Mouse (Mus musculus): ENCODE results near the gene Pkp4. TPM values are rescaled to one million over a fixed set of nuclear protein-coding genes. Genes with fewer than 3 reads are reported as not detected.
A peak's percentile ranks its signal among the peaks of the same experiment; 100 is the strongest.

Gene Pkp4
- total RNA-seq, 2 experiments from 2014 or later = 59.9 to 76.5 TPM

GRCm38 (mm10) chr2:59219997-59220789 lies 59.5 kb downstream of the Pkp4 start:
- DNase-seq = no peak

DNA sequence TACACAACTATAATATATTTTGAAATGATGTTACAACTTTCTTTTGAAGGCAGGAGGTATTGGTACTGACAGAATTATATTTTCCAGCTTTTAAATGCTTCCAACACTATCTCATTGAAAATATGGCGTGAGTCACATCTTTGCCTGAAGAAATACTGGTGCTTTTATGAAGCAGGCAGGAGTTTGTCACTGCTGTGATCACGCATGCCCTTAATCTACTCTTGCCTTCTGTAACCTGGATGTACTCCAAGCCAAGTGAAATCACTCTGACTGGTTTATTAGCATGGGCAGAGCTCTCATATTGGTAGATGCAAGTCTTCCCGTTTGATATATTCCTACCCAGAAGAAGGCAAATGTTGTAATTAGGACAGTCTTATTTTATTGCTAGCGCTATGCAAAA lies 65.7 kb downstream of the Pkp4 start:
- DNase-seq = no peak

DNA sequence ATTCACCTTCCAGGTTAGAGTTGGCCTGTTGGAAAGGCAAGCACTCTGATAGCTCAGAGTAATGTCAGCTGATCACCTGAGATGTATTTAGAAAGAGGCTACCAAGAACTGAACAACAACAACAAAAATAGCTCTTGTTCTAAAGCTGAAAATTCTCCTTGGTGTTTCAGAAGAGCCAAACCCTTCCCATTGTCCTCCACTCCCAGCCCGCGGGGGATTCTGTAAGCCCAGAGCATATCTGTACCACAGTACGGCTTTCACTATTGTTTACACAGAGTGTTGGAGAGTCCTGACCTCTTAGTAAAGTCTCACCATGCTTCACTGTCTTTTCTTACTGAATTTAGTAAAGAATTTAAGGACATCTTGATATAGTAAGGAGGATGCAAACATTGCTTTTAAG lies 66.4 kb downstream of the Pkp4 start:
- no peak for DNase-seq

- DNase-seq = no peak
Observed at GRCm38 (mm10) chr2:59227508-59228263, 67.0 kb downstream of the Pkp4 start.

DNA sequence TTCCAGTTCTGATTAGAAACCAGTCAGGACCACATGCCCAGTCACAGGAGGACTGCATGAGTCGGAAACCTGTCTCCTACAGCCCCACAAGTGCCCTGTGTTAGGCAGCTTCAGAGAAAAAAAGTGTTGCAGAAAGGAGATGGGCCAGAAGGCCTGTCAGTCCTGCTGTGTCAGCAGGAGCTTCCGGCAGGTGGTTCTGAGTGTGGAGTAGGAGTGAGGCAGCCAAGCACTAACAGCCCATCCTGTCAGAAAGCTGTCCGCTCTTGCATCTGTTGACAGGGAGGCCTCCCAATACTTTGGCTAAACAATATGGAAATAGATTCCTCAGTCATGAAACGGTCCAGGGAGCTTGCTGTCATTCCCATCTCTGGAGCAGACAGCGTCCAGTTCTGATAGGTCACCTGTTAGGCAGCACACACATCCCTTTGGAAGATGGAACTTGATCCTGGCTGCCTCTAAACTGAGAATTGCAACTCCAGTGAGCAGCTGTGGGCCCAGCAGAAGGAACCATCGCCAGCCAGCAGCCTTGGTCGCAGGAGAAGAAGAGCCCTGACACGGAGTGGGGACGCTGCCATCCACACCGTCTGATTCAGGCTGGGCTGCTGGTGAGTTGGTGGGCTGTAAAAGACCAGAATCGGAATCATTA lies 68.7 kb downstream of the Pkp4 start:
- DNase-seq = no peak

DNA sequence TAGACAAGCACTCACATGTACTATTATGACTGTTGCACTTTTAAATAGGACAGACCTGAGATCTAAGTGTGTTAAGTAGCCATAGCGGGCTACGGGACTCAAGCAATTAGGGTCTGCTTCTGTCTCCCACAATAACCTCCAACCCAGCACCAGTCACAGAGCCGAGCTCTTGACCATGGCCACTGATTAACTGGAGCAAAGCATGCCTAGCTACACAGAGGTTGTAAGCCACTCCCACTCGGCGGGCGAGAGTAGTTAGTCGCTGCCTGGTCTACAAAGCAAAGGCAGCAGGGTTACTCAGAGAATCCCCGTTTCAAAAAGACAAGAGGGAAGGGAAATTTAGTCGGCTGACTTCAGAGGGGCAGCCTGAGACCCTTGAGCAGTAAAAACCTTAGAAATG lies 70.0 kb downstream of the Pkp4 start:
- no peak for DNase-seq

DNA sequence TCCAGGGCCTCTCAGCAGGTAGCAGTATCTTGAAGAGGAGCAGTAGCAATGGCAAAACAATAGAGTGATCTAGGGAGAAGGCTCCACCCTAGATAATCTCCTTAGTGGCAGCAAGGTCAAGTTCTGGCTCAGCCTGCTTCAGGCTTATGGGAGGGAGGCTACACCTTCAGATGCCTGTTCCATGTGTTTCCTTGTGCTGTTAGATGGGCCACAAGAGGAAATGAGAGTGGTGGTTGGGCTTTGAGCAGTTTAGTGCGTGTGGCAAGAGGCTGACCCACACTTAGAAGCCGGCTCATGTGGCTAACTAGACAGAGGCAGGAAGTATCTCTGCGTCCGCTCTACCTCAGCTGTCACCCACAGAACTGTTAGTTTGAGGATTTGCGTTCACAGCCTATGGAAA lies 70.9 kb downstream of the Pkp4 start:
- no peak for DNase-seq

GRCm38 (mm10) chr2:59233294-59233923 lies 72.8 kb downstream of the Pkp4 start:
- no peak for DNase-seq

DNA sequence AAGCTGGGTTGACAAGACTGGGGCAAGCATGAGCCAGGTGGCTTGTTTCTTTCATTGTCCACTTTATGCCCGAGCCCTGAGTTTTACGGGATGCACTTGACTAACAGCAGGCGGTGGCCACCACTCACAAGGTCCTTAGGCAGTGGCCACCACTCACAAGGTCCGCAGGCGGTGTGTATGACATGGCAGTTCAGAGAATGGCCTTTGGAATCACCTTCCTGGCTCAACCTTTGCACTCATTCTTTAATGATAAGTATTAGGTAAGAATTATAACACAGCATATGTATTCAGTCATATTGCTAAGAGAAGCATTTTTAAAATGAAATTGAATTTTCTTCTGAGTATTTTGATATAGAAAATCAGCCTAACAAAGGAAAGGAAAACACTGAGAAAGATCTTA lies 73.3 kb downstream of the Pkp4 start:
- no peak for DNase-seq

DNA sequence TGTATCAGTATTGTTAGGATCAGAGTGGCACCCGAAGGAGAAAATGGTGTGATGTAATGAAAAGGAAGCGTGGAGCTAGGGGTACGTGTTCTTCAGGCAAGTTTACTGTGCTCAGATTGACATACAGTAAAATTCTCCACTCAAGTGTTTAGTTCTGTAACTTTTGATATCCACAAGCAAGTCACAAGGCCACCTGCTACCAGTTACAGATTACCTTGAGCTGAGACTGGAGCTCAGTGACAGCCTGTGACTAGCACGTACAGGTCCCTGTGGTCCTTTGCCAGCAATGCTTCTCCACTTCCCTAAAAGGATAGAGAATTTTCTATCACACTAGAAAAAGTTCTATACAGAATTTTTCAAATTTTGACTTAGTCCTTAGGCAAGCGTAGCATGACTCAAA lies 73.9 kb downstream of the Pkp4 start:
- no peak for DNase-seq

DNA sequence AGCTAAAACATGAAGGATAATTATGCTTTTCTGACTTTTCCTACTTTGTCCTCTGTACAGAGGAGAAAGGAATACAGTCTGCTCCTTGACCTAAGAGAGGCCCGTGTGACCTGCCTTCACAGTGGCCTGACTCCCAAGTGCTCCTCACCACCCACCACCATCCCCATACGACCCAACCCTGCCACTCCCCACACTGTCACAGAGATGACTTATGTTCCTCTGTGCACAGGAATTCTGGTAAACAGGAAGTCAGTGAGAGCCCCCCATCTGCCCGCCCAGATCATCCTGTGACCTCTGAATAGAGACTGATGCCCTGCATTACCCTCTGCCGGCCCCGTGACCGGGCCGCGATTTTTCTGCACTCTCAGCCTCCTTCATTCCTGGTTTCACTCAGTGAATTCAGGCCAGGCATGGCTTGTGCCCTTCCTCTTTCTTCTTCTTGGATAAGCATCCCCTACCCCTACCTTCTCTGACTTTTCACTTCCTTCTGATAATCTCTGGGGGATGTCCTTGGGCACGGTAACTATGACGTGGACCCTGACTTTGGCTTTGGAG lies 79.3 kb downstream of the Pkp4 start:
- peak; percentile 16 for DNase-seq

DNA sequence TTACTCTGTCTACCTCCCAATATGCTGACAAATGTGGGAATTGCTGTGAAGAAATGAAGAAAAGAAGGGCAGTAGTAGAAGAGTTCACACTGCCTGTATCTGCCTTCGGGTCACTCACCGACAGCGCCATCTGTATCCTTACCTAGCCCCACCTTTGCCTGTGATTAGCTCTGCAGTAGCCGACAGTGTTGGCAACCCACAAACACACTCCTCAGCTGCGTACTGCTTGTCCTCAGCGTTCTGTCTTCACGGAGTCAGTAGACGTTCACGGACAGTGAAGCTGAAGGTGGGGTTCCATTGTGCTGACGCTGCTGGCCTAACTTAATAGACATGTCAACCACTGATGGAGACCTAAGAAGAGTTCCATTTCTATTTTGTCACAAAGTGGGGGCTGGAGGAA lies 81.5 kb downstream of the Pkp4 start:
- DNase-seq = no peak

DNA sequence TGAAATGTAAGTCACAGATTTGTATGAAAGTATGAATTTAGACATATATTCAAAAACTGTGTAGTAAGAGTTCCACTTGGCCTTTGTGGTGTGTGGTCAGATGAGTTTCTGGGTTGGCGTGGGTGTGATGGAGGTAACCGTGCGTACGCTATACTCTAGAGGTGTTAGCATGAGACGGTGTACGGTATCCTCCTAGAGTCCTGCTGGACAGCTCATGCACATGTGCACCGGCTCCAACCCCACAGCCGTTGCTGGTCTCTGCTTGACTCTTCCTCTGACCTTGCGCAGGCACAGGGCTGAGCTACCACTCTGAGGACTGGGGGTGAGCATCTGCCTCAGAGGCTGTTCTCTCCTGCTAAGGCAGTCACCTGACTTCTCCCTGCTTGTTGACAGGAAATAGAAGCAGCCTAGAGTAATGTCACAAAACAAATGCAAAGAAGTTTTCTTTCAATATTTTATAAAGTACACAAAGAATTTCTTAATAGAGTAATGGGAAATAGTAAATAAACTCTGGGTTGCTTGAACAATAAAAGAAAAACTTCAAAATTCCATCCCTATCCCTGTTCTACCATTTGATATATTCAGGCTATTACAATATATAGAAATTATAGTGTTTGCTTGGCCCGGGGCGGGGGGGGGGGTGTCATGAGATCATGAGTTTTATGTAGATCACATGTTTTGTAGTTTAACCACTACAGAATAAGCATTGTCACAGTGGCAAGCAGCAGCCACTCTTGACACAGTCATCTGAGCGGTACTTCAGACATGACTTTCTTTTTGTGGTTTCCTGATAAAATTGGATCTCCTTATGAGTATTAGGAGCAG lies 83.8 kb downstream of the Pkp4 start:
- no peak for DNase-seq

- DNase-seq = no peak
Observed at GRCm38 (mm10) chr2:59245098-59245388, 84.4 kb downstream of the Pkp4 start.

- DNase-seq = no peak
Observed at GRCm38 (mm10) chr2:59248806-59249205, 88.2 kb downstream of the Pkp4 start.

- no peak for DNase-seq
Observed at GRCm38 (mm10) chr2:59252818-59253217, 92.2 kb downstream of the Pkp4 start.

- no peak for DNase-seq
Observed at GRCm38 (mm10) chr2:59253435-59253834, 92.8 kb downstream of the Pkp4 start.

DNA sequence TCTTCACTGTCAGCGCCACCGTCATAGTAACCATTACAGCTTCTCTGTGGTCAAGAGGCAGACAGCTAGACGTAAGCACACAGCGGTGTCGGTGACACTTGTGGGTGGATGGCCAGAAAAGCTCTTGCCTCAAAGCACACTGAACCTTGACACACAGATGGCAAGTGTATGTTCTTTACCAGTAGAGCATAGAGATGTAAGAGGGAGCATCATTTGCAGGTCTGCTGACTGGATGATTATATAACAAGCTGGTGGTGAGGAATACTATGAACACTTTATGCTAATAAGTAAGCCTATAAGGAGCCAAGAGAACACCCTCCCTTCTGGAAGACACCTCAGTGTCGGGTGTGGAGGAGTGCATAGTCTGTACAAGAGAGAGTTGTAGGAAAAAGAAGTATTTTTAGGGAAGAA lies 98.2 kb downstream of the Pkp4 start:
- DNase-seq = no peak

GRCm38 (mm10) chr2:59259346-59259745 lies 98.7 kb downstream of the Pkp4 start:
- DNase-seq = no peak

DNA sequence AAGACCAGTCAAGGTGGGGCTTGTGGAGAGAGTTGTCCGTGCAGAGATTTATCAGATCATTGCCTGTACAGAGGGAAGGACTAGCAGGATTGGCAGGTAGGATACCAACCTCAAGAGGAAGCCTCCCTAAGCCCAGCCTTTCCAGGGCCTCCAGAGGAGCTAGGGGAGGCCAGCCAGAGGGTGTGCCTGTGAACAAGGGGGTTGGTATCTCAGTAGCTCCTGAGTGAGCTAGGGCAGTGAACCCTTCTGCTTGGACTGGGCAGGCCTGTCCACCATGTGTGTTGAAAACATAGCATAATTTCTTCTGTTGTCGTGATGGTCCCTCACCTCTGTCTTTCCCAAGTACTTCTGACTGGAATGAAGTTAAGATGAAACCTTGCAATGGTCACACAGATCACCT lies 100.6 kb downstream of the Pkp4 start:
- DNase-seq = no peak

DNA sequence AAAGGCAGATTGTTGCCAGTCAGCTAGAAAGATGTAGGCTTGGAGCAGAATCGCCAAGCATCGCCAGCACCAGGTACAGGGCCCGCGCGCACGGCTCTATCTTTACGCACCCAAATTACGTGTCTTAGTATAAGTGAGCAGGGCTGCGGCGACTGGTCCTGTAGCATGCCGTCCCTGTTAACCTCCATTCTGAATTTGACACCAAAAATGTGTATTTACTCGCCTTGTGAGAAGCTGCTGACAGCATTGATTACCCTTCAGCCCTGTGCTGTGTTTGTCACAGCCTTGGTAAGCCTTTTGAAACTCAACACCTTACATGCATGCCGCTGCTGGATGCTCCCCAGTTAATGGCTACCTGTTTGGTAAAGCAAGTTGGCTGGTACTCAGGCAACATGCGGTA lies 105.8 kb downstream of the Pkp4 start:
- no peak for DNase-seq

GRCm38 (mm10) chr2:59271835-59272234 lies 111.2 kb downstream of the Pkp4 start:
- no peak for DNase-seq
